Mouse (Mus musculus) mature B cell (primary cell): ENCODE data around the gene Fgfr2.
"Not testable (repeated sequence)": the region's sequence is repeated elsewhere in the genome, so short reads cannot be mapped to it uniquely, and the experiment has no call there.

Experiments
- in situ Hi-C: fragments of 300-500 bp; cut with MboI; formaldehyde crosslinking; loops from 2 replicates; pipeline ENCODE4 v1.14.3; 2019

Gene Fgfr2

DNA sequence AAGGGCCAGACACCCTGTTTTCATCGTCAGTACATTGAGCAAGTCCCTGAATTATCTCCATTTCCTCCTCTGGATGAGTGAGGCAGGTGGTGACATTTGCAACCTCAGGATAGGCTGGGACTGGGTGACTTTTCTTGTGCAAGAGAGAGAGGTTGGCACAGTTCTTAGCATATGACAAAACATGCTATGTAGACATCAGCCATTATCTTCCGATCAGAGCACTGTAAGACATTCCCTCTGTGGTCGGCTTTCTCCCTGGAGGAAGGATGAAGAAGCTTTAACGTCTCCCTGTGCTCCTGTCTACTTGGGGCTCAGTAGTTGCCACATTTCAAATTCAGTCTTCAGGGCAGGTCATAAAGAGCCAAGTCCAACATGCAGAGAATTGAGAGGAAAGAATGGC is 1858.9 kb downstream of the Fgfr2 start:
- in situ Hi-C loops = no loop called here

DNA sequence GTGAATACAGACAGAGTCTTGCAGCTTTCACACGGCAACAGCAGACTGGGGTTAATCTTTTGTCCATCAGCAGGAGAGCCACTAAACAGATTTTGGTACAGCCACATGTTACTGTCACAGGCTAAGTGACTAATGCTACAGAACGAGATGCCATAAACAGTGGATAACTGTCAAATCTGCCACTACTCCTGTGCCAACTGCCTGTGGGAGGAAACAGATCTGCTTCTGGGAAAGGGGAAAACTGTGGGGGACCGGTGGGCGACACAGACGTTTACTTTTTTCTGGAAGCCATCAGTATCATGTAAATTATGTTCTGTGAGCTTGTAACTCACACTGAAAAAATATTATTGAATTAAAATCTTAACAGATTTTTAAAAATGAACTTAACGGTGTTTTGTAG is 1862.2 kb downstream of the Fgfr2 start:
- in situ Hi-C loops = no loop called here

DNA sequence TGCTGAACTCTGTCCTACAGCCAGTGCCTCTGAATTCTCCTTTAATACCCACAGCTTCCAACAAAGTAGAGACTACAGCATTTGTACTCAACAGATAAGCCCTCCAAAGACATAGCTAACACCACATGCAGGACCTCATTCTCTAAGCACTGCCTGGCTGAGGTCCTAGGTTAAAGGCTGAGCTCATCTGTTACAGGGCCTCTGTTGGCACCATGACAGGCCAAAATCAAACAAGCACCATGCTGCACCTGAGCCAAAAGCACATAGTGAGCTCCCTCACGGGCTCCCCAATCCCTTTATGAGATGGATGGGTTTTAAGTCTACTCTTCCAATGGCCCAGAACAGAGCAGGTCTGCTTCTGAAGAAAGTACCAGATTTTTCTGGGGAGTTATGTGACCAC is 1865.8 kb downstream of the Fgfr2 start:
- in situ Hi-C loops = no loop called here

DNA sequence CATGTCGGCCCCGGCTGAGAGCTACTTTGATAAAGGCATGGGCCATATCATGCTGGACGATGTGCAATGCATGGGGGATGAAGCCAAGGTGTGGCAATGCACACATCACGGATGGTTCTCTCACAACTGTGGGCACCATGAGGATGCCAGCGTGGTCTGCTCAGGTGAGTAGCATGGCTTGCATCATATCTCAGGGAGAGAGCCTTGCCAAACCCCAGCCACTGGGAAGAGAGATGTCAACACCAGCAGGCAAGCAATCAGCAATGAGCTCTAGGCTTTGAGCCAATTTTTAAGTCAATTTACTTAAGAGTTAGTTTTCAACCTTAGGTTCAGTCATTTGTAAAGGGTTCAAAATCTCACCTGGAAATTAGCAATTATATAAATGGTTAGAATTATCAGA is 1866.3 kb downstream of the Fgfr2 start:
- in situ Hi-C loops = no loop called here

DNA sequence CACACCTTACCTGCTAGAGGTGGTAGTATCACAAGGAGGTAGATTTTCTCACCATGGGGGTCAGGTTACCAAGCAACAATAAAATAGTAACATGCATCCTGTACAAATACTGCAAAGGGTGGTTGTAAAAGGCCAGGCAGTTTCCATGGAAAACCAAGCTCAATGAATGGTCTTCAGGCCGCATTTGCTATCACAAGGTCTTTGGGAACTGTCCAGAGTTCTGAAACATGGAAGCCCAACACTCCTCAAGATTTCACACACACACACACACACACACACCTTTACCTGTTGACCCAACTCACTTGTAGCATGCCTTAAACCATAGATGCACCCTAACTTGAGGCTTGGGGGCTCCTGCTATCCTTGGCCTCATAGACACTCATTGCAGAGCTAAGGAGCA is 1878.2 kb downstream of the Fgfr2 start:
- in situ Hi-C loops = no loop called here

DNA sequence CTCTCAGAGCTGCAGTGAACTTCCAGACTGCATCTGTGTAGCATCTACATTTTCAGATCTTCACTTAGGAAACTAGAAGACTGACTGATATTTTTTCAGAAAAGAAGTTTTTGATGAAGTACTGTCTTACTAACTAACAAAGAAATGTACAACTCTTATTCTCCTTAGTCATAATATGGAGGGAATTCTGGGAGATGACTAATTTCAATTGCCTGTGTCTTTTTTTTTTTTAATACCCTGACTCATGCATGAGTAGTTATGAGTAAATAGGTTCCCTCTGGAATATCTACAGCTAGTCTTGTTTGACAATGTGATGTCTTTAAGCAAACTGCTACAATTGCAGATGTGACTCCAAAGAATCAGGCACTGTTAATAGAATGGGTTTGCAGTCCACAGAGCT is 1887.1 kb downstream of the Fgfr2 start:
- in situ Hi-C loops = no loop called here

DNA sequence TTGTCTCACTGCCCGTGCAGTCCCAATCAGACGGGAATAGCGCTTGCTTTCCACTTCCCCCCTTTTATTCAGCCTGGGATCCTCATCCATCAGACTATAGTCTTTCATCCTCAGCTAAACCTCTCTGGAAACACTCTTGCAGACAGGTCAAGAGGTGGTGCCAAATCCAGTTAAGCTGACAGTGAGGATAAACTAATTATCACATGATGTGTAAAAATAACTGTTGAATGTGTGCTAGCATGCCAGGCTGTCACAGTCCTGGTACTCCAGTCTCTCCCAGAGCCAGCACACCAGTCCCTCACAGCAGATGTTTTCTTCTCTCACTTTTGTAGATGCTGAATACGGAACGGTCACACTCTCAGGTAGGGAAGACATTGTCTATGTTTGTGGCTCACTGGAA is 1900.1 kb downstream of the Fgfr2 start:
- in situ Hi-C loops = no loop called here

DNA sequence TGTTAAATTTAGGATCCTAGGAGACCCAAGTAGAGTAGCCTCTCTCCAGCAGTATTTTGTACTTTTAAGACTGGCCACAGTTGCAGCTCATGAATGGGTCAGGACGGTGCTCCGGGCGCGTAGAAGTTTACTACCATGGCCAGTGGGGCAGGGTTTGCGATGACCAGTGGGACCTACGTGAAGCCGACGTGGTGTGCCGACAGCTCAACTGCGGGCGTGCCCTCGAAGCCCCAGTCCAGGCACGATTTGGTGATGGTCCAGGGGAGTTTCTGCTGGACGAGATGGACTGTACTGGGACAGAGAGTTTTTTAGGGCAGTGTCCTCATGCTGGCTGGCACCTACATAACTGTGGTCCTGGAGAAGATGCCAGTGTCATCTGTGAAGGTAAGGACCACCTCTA is 1935.2 kb downstream of the Fgfr2 start:
- in situ Hi-C loops = no loop called here

DNA sequence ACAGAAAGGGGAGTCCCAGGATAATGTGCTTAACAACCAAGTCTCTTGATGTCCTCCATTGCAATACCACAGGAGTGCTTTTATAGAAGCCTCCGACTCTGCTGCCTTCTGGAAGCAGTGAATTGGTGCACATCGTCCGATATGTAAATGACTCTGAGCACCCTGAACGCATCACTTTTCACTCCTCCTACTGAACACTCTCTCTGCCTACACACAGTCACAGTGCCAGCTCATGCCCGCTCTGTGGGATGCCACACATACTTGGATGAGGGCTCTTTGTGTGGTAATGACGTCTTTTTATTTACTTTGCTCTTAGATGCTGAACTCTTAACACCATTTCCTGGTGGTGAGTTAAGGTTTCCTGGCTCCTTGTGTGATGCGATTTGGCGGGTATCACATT is 1936.1 kb downstream of the Fgfr2 start:
- in situ Hi-C loops = no loop called here

DNA sequence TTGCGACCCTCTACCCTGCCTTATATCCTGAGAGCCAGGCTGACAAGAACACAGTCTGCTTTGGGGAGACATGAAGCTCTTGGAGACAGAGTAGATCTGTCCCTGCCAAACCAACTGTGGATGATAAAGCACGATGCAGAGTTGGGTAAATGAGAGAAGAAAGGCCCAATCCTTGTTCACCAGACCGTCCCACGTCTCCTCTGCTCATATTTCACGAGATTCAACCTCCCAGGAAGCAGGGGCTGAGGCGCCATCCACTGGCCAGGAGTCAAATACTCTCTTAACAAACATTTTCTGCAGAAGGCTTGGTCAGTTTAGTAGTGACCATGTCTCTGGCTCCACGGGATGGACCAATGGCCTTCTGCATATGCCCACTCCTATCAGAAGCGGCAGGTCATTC is 1938.8 kb downstream of the Fgfr2 start:
- in situ Hi-C loops = no loop called here

DNA sequence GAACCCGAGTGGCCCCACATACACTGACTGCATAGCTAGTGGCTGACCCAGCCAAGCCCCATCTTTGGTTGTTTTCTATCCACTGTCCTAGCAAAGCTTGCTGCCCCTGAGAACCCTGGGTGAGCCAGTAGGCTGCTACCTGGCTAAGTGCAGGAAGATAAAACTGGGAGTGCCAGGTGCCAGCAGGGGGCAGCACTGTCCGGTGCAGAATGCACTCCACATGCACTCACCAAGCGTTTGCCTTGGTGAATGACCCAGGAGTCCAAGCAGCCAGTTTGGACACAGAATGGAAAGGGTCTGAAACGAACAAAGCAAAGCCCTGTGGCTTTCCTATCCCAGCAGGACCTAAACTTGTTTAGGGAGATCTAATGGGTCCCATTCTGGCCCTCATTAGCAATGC is 1940.5 kb downstream of the Fgfr2 start:
- in situ Hi-C loops = no loop called here

DNA sequence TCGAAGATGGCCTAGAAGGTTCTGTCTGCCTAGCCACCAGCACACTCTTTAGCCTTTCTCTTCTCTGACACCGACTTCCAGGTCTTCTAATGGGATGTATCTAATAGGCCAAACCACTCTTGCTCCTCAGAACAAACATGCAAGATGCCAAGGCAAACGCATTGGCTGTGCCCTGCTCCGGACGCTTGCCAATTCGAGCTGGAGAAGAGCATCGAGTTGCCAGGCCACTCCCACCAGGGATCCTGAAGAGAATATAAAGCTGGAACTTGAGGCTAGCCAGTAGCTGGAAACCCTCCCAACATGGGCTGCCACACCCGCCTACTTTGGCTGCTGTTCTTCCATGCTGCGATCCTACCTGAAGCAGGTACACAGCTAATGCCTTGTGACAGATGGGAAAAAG is 1949.0 kb downstream of the Fgfr2 start, which contains the start of gene 5430419D17Rik:
Gene 5430419D17Rik (plus strand): TSS at position 282 of the 400 bp plus-strand sequence.
- in situ Hi-C loops = no loop called here

DNA sequence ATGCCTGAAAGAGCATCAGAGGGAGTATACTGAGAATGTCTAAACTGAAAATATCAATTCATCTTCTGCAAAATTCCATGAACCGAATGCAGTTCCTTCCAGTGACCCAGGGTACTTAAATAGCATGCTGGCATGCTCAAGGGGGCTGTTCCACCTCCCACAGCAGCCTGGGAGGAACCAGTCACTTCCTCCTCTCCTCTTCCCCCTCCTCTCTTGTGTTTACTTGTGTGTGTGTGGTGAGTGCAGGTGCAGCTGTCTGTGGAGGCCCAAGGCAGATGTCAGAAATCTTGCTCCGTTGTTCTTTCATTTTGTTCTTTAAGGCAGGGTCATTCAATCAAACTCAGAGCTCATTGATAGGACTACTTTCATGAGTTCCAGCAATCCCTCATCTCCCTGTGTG is 1954.1 kb downstream of the Fgfr2 start:
- in situ Hi-C loops = no loop called here

DNA sequence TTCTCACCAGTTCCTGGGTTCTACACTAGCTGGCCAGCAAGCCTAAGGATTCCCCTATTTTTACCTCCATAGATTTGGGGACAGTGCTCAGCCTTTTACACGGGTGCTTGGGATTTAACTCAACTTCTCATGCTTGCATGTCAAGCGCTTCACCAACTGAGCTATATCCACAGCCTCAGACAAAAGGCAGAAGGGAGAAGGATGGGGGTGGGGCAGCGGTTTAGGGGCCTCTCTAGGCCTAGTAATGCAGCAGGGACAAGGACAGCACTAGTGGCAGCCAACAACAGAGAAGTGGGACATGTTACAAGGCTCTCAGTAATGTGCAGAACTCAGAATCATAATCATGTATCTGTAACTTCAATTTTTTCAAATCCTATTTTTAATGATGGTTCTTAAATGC is 1955.4 kb downstream of the Fgfr2 start:
- in situ Hi-C loops = no loop called here

DNA sequence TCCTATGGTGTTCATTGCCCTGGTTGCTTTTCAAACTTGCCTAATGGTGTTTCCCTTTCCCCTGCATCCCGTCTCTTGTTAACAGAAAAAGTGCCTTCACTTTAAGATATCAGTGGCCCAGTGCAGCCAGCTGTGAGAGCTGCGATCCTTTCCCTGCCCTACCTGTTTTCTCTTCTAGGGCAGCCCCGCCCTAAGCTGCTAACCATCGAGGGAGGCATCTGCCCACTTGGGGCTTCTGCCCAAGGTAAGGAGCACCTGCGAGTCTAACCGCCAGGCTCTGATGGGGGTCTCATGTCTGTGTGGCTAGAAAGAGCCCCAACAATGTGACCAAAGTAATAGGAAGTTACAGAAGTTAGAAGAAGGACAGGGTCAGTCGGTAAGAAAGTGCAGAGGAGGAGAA is 1960.9 kb downstream of the Fgfr2 start:
- in situ Hi-C loops = no loop called here

DNA sequence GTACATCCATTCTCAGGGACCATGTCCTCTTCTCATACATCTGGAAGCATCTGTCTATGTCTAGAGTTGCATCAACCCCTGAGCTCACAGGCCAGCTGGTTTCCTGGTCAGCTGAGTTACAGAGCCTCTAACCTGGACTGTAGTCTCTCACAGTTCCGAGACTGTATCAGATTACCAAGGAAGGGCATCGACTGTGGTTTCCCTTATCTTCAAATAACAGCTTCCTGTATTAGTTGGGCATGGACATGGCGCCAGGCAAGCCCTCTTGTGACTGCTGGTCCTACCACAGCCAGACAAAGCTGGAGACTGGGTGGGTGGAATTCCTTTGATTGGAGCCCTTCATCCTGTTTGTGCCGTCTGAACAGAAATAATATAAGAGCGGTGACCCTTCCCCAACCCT is 1970.1 kb downstream of the Fgfr2 start:
- in situ Hi-C loops = no loop called here

DNA sequence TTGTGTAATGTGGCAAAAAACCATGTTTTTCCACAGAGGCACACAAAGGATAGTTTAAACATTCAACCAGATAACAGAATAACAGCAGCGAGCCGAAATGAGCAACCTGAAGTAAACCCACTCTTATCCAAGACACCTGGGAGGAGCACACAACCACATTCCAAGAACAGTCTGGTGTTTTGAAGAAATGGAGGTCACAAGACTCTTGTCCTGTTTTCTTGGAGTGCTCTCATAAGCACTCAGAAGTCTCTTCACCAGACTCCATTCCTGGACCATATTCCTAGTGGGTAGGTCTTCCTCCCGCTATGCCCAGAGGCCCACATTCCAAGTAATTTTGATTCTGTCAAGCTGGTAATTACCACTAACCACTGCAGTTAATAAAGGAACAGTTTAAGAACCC is 1973.0 kb downstream of the Fgfr2 start:
- in situ Hi-C loops = no loop called here

DNA sequence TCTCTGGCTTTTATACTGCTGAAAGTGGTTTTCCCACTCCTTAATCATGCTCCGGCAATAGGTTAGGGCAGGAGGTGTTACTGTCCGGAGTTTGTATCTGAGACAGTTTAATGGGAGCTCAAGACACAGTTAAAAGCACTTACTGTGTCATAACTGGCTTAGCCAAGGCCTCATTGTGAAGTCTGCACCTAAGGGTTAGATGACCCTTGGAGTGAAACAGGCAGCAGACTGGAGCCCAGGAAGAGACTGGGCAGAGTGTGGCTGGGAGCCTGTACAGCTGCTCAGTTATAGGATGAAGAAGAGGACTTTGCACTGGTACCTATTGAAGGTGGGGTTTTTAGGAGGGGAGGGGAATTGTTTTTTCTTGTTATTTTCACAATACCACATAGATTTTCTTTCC is 1976.9 kb downstream of the Fgfr2 start, which contains the start of gene 4933402N03Rik:
Gene 4933402N03Rik (minus strand): TSS at position 101 of the 400 bp plus-strand sequence.
- in situ Hi-C loops = no loop called here

DNA sequence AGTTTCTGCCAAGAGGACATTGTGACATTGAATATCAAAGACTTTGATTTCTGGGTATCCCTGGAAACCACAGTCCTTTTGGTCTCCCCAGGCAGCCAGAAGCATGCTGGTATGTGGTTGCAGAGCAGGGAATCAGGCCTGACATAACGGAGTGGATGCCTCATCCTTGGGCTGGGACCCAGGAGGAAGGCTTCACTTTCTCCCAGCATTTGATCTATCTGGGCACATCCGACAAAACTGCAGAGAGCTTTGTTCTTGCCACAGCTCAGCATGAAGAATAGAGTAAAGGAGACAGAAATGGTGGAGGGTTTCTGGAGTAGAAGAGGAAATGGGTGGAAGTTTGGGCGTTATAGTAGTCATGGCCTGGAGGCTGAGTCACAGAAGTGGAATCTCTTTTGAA is 1990.0 kb downstream of the Fgfr2 start:
- in situ Hi-C loops = no loop called here

DNA sequence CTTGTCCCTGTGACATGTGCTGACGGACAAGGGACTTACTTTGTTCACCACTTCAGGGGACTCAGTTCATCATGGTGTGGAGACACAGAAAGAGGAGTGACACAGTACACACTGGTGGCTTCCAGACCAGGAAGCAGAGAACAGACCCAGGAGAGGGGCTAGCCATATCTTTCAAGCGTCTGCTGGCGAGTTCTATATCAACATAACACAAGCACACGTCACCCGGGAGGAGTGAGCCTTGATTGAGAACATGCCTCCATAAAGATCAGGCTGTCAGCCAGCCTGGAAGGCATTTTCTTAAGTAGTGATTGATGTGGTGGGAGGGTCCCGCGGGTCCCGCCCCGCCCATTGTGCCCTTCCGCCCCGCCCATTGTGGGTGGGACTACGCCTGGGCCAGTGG is 1993.1 kb downstream of the Fgfr2 start:
- in situ Hi-C loops = no loop called here

DNA sequence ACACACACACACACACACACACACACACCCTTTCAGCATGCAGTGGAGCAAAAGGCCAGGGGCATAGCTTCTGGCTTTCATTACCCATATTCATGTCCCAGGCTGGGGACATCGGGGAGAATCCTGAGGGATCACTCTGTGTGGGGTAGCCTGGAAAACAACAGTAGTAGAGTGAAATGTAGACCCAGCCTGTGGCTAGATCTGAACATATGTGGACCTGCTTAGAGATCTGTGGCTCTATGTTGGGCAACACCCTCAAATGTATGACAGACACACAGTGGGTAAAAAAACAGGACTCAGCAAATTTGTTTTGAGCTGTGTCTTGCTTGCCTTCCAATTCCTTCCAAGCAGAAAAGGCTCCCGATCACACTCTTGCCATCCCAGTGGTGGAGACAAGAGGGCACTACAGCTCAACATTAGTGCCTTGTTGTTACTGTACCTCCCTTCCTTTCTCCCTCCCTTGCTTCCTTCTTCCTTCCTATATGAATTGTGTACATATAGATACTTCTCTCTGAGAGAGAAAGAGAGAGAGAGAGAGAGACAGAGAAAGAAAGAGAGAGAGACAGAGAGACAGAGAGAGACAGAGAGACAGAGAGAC is 2000.8 kb downstream of the Fgfr2 start:
- in situ Hi-C loops = no loop called here

DNA sequence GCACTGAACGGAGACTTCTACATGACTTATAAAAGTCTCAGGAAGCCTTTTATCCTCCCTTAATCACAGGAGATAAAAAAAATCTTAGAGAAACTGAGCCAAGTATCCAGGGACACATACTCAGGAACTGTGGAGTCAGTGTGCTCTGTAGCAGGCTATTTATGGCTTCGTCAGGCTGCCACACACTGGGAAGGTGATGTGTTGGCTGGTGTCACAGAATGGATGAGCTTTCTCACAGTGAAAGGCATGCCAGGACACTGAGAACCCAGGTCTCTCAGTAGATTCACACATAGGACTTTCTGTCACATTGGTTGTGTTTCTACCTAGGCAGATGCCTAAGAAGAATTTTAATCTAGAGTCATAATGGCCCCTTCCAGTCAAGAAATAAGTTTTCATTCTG is 2008.7 kb downstream of the Fgfr2 start:
- in situ Hi-C loops = no loop called here

DNA sequence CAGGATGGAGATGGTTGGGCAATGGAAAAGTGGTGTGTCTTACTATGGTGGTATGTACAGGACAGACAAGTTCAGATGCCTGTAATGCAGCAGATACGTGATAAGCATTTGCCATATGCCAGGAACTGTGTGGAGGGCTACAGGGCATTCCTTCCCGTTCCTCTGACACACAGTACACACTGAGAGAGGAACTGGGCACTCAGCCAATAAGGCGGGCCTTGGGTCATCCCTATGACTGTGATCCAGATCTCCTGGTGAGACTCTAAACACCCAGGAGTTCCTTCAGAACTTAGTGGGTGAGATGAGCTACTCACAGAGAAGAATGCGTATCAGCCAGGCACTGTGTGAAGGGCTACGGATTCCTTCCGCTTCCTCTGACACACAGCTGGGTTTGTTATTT is 2009.5 kb downstream of the Fgfr2 start:
- in situ Hi-C loops = no loop called here

DNA sequence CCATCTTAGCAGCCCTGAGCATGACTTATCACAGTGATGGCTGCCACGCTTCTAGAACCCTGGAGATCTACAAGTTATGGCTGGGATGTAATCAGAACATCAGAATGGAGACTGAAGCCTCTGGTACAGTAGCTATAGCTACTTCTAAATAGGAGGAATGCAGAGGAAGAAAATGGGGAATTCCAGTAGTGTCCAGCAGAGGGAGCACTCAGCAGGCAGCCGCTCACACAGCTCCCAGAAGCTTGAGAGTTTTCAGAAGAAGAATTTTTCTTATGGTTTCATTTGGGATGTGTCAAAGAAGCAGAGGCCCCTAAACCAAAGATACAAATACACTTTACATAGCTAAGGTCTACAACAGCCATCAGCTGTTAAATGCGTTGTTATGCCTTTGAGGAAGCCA is 2010.7 kb downstream of the Fgfr2 start:
- in situ Hi-C loops = no loop called here

DNA sequence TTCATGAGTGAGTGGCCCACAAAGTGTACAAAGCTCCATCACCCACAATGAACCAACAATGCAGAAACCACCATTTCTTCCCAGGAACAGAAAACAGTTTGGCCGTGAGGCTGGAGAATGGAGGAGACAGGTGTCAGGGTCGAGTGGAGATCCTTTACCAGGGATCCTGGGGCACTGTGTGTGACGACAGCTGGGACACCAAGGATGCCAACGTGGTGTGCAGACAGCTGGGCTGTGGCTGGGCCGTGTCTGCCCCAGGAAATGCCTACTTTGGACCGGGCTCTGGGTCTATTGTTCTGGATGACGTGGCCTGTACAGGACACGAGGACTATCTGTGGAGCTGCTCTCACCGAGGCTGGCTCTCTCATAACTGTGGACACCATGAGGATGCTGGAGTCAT is 2040.7 kb downstream of the Fgfr2 start:
- in situ Hi-C loops = not testable (repeated sequence)
